Mouse (Mus musculus) forebrain, embryonic 15.5 days (tissue): ENCODE measurements around the gene Mcee. TPM values are rescaled to one million over a fixed set of nuclear protein-coding genes. Genes with fewer than 3 reads are reported as not detected.

Experiments
- ATAC-seq: fragments of 200-750 bp; cut with Nextera tagmentation; replicated peaks from 2 replicates; pipeline ENCODE4 v1.8.0; 2017; ENCODE audit warnings: mild to moderate bottlenecking, moderate TSS enrichment, moderate library complexity
- H3K27ac ChIP-seq: fragments of 300-500 bp; sonication (generic); replicated peaks from 2 replicates; pipeline ENCODE4 v1.5.1; 2015; ENCODE audit warnings: mild to moderate bottlenecking, inconsistent platforms
- H3K27me3 ChIP-seq: fragments of 300-500 bp; sonication (generic); 2 replicates; pipeline ENCODE4 v1.6.1; 2015; ENCODE audit warnings: inconsistent platforms
- H3K36me3 ChIP-seq: fragments of 300-500 bp; sonication (generic); 2 replicates; pipeline ENCODE4 v1.6.1; 2015; ENCODE audit warnings: mild to moderate bottlenecking, inconsistent platforms
- H3K4me1 ChIP-seq: fragments of 300-500 bp; sonication (generic); 2 replicates; pipeline ENCODE4 v1.6.1; 2015; ENCODE audit warnings: inconsistent platforms
- H3K4me2 ChIP-seq: fragments of 300-500 bp; sonication (generic); replicated peaks from 2 replicates; pipeline ENCODE4 v1.6.1; 2015; ENCODE audit warnings: mild to moderate bottlenecking, inconsistent platforms
- H3K4me3 ChIP-seq: fragments of 300-500 bp; sonication (generic); 2 replicates; pipeline ENCODE4 v1.5.1; 2015; ENCODE audit warnings: mild to moderate bottlenecking, inconsistent platforms
- H3K9ac ChIP-seq: fragments of 300-500 bp; sonication (generic); replicated peaks from 2 replicates; pipeline ENCODE4 v1.6.1; 2015; ENCODE audit warnings: mild to moderate bottlenecking, inconsistent platforms
- H3K9me3 ChIP-seq: fragments of 300-500 bp; sonication (generic); 2 replicates; pipeline ENCODE4 v1.6.1; 2016; ENCODE audit warnings: inconsistent platforms
- WGBS: fragments of 180-500 bp; shearing (Covaris S2); methylation state at CpG from one replicate; pipeline ENCODE4 v1.1.7; 2015; ENCODE audit warnings: mixed read lengths; 5-methylcytosine and 5-hydroxymethylcytosine counted together
- polyA plus RNA-seq: library from polyadenylated mRNA; unstranded; fragments of >200 nt; fragmentation: Nextera tagmentation; extraction: Ambion mirVana; gene quantifications from 2 replicates; pipeline ENCODE4 v1.2.1, GENCODE M21; 2015

Gene Mcee
- polyA plus RNA-seq, 1 experiment from 2014 or later = 31.9 TPM

GRCm38 (mm10) chr7:64450631-64451030, 58.2 kb downstream of the Mcee start:
- H3K4me2 ChIP-seq = no peak overlapping the region
- H3K4me1 ChIP-seq = peaks cover 28% of the 10 kb centered on the region
- H3K9me3 ChIP-seq = no peaks in the 10 kb centered on the region
- H3K36me3 ChIP-seq = no peaks in the 10 kb centered on the region
- peak; percentile 44 for ATAC-seq
- peak overlapping the region; percentile 78 for H3K27ac ChIP-seq
- H3K9ac ChIP-seq = no peak overlapping the region
- WGBS = 47% methylated on average over 13 of the region's 13 CpGs
- H3K27me3 ChIP-seq = no peaks in the 10 kb centered on the region
- no peak overlapping the region for H3K4me3 ChIP-seq

- H3K27me3 ChIP-seq = no peaks in the 10 kb centered on the region
- ATAC-seq = peak; percentile 88
- WGBS = 21% methylated on average over 4 of the region's 4 CpGs
These were observed 59.0 kb downstream of the Mcee start for GRCm38 (mm10) chr7:64451441-64451840.

GRCm38 (mm10) chr7:64451861-64452382, 59.5 kb downstream of the Mcee start:
- no peaks in the 10 kb centered on the region for H3K9me3 ChIP-seq
- H3K36me3 ChIP-seq = no peaks in the 10 kb centered on the region
- H3K4me3 ChIP-seq = no peak overlapping the region
- peaks cover 28% of the 10 kb centered on the region for H3K4me1 ChIP-seq
- ATAC-seq = peak; percentile 21; the same call in 1 of the 2 replicates
- no peak overlapping the region for H3K4me2 ChIP-seq
- WGBS = 77% methylated on average over 5 of the region's 5 CpGs
- H3K27me3 ChIP-seq = no peaks in the 10 kb centered on the region
- no peak overlapping the region for H3K9ac ChIP-seq
- H3K27ac ChIP-seq = peak overlapping the region; percentile 78

More at GRCm38 (mm10) chr7:64451441-64451840, 59.0 kb downstream of the Mcee start:
- Histone ChIP-seq H3K36me3 (no peaks in the 10 kb centered on the region), H3K9me3 (no peaks in the 10 kb centered on the region), H3K4me2 (no peak overlapping the region), H3K27ac (peak overlapping the region; percentile 78), H3K9ac (no peak overlapping the region), H3K4me1 (peaks cover 28% of the 10 kb centered on the region), H3K4me3 (no peak overlapping the region)

- H3K27ac ChIP-seq = peak overlapping the region; percentile 78
- WGBS = 62% methylated on average over 4 of the region's 4 CpGs
These were observed 60.2 kb downstream of the Mcee start for GRCm38 (mm10) chr7:64452471-64453222.

GRCm38 (mm10) chr7:64456176-64456575, 63.8 kb downstream of the Mcee start:
- Histone ChIP-seq H3K4me2 (no peak overlapping the region), H3K27ac (no peak overlapping the region), H3K9me3 (no peaks in the 10 kb centered on the region), H3K4me1 (peaks cover 18% of the 10 kb centered on the region), H3K4me3 (no peak overlapping the region), H3K27me3 (no peaks in the 10 kb centered on the region), H3K36me3 (no peaks in the 10 kb centered on the region), H3K9ac (no peak overlapping the region)
- no peak for ATAC-seq
- WGBS = 76% methylated on average over 4 of the region's 4 CpGs

More at GRCm38 (mm10) chr7:64452471-64453222, 60.2 kb downstream of the Mcee start:
- Histone ChIP-seq H3K4me3 (no peak overlapping the region), H3K4me1 (peaks cover 28% of the 10 kb centered on the region), H3K27me3 (no peaks in the 10 kb centered on the region), H3K4me2 (no peak overlapping the region), H3K9ac (no peak overlapping the region), H3K9me3 (no peaks in the 10 kb centered on the region), H3K36me3 (no peaks in the 10 kb centered on the region)
- ATAC-seq = peak; percentile 33

GRCm38 (mm10) chr7:64456676-64457075, 64.3 kb downstream of the Mcee start:
- no peak overlapping the region for H3K27ac ChIP-seq
- no peak overlapping the region for H3K9ac ChIP-seq
- no peaks in the 10 kb centered on the region for H3K9me3 ChIP-seq
- no peak overlapping the region for H3K4me3 ChIP-seq
- 59% methylated on average over 3 of the region's 3 CpGs for WGBS
- H3K27me3 ChIP-seq = no peaks in the 10 kb centered on the region
- ATAC-seq = no peak
- H3K4me2 ChIP-seq = no peak overlapping the region
- no peaks in the 10 kb centered on the region for H3K36me3 ChIP-seq
- H3K4me1 ChIP-seq = peaks cover 13% of the 10 kb centered on the region

- Histone ChIP-seq H3K9me3 (no peaks in the 10 kb centered on the region), H3K4me3 (no peak overlapping the region), H3K27ac (no peak overlapping the region), H3K36me3 (no peaks in the 10 kb centered on the region), H3K4me1 (0 out of 2 replicates have a peak, but pooled peaks cover 2% of the 10 kb centered on the region), H3K9ac (no peak overlapping the region), H3K4me2 (no peak overlapping the region), H3K27me3 (no peaks in the 10 kb centered on the region)
- 91% methylated on average over 2 of the region's 2 CpGs for WGBS
- no peak for ATAC-seq
These were observed 65.4 kb downstream of the Mcee start for GRCm38 (mm10) chr7:64457811-64458210.

Other genes starting within 250 kb of the Mcee start
- gene Trpm1, start 238.8 kb upstream of the Mcee start, polyA plus RNA-seq = 0.11 and 0.15 TPM in 2 replicates
- gene Mtmr10, start 105.0 kb upstream of the Mcee start, polyA plus RNA-seq = 7.5 and 8.7 TPM in 2 replicates
- 7.5 and 8.5 TPM in 2 replicates for gene Fan1, start 18.5 kb upstream of the Mcee start, polyA plus RNA-seq
- 27.7 and 30.2 TPM in 2 replicates for gene Mphosph10, start 339 bp upstream of the Mcee start, polyA plus RNA-seq
- gene Apba2, start 109.1 kb downstream of the Mcee start, polyA plus RNA-seq = 159 and 172 TPM in 2 replicates